Mouse (Mus musculus): ENCODE results near the gene Zfp119b. TPM values are rescaled to one million over a fixed set of nuclear protein-coding genes. Genes with fewer than 3 reads are reported as not detected.
"Not testable (repeated sequence)": the region's sequence is repeated elsewhere in the genome, so short reads cannot be mapped to it uniquely, and the experiment has no call there.

Gene Zfp119b
- total RNA-seq, 2 experiments from 2014 or later, result 2.9 to 3.6 TPM

GRCm38 (mm10) chr17:55957726-55958583 lies 8.7 kb upstream of the Zfp119b start:
- DNase-seq (ENCODE audit: low spot score in 2 of 2), result peak in 1 of 2 experiments; percentile 5

GRCm38 (mm10) chr17:55957168-55957567 lies 7.9 kb upstream of the Zfp119b start:
- DNase-seq (ENCODE audit: low spot score in 2 of 2), result peak in 1 of 2 experiments; percentile 79

- no peak for DNase-seq (ENCODE audit: low spot score in 2 of 2)
Measured at GRCm38 (mm10) chr17:55956591-55956990, 7.3 kb upstream of the Zfp119b start.

GRCm38 (mm10) chr17:55956129-55956528 lies 6.8 kb upstream of the Zfp119b start:
- DNase-seq (ENCODE audit: low spot score in 2 of 2), result peak; percentile 70 to 72

- peak in 1 of 2 experiments; percentile 0 for DNase-seq (ENCODE audit: low spot score in 2 of 2)
Measured at GRCm38 (mm10) chr17:55954229-55954628, 4.9 kb upstream of the Zfp119b start.

GRCm38 (mm10) chr17:55953751-55954150 lies 4.5 kb upstream of the Zfp119b start:
- peak in 1 of 2 experiments; percentile 0 for DNase-seq (ENCODE audit: low spot score in 2 of 2)

- peak in 1 of 2 experiments; percentile 1 for DNase-seq (ENCODE audit: low spot score in 2 of 2)
Measured at GRCm38 (mm10) chr17:55952447-55953027, 3.2 kb upstream of the Zfp119b start, which contains the start of gene Ebi3. Gene Ebi3, plus strand, starts transcription at chr17:55952640.

- DNase-seq (ENCODE audit: low spot score in 2 of 2), result no peak
Measured at GRCm38 (mm10) chr17:55952041-55952440, 2.7 kb upstream of the Zfp119b start.

- no peak for DNase-seq (ENCODE audit: low spot score in 2 of 2)
Measured at GRCm38 (mm10) chr17:55950601-55951000, 1.3 kb upstream of the Zfp119b start.

GRCm38 (mm10) chr17:55948647-55949046 lies 653 bp downstream of the Zfp119b start:
- DNase-seq (ENCODE audit: low spot score in 2 of 2), result no peak

GRCm38 (mm10) chr17:55945696-55946095 lies 3.6 kb downstream of the Zfp119b start:
- no peak for DNase-seq (ENCODE audit: low spot score in 2 of 2)

GRCm38 (mm10) chr17:55944866-55945682 lies 4.2 kb downstream of the Zfp119b start:
- peak; percentile 94 to 97 for DNase-seq (ENCODE audit: low spot score in 2 of 2)

GRCm38 (mm10) chr17:55944387-55944865 lies 4.9 kb downstream of the Zfp119b start:
- not testable (repeated sequence) for DNase-seq (ENCODE audit: low spot score in 2 of 2)

GRCm38 (mm10) chr17:55933191-55933590 lies 16.1 kb downstream of the Zfp119b start:
- DNase-seq (ENCODE audit: low spot score in 2 of 2), result no peak

GRCm38 (mm10) chr17:55932635-55933034 lies 16.7 kb downstream of the Zfp119b start:
- DNase-seq (ENCODE audit: low spot score in 2 of 2), result no peak

- peak; percentile 40 to 50 for DNase-seq (ENCODE audit: low spot score in 2 of 2)
Measured at GRCm38 (mm10) chr17:55931553-55932502, 17.5 kb downstream of the Zfp119b start.

GRCm38 (mm10) chr17:55906669-55907068 lies 42.6 kb downstream of the Zfp119b start:
- no peak for DNase-seq (ENCODE audit: low spot score in 2 of 2)

- DNase-seq (ENCODE audit: low spot score in 2 of 2), result no peak
Measured at GRCm38 (mm10) chr17:55904131-55904530, 45.2 kb downstream of the Zfp119b start.

- DNase-seq (ENCODE audit: low spot score in 2 of 2), result no peak
Measured at GRCm38 (mm10) chr17:55903687-55904086, 45.6 kb downstream of the Zfp119b start.

- DNase-seq (ENCODE audit: low spot score in 2 of 2), result no peak
Measured at GRCm38 (mm10) chr17:55903087-55903486, 46.2 kb downstream of the Zfp119b start.
